ENCODE assay signal across 8 mouse cellular contexts in the genomic region with DNA sequence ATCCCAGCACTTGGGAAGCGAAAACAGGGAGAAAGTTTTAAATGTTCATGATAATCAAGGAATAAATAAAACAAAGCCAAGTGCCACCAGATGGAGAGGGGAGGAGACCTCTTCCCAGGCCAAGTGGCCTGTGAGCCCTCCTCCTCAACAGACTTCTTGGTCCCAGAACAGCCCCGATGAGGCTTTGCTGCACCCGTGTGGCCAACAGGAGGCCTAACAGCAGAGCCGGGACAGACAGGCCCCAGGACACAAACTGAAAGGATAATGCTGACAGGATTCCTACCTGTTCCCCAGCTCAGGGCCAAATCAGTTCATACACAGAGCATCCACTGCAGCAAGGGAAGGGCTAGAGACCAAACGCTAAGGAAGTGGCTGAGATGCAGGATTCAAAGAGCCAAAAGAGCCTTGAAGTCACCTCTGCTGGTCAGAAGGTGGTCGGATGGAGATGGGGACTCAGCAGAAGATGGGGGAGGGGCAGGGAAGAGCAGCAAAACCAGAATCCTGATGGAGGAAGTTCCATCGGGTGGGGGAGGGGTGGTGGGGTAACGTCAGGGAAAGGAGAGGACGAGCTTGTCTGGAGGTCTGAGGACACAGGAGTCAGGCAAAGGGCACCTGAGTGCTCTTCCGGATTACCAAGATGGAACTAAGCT. TPM values are rescaled to one million over a fixed set of nuclear protein-coding genes. Genes with fewer than 3 reads are reported as not detected.
DNase-seq lines count a peak whose midpoint lies in the region; ATAC-seq and TF ChIP-seq lines count a peak whose summit lies in the region.

No protein-coding gene starts in this region.

- intact Hi-C loops in gastrocnemius, postnatal 14 days (cut with DNase I; ENCODE audit: low total_unique reads) = loop anchor here (2.0 kb wide), 1 partner anchor 255 kb away; no protein-coding TSS in a partner anchor

- H3K4me3 ChIP-seq in thymus, adult 2 months (ENCODE audit: control insufficient read depth, insufficient read depth, low read length) = no peak overlapping the region
- H3K4me3 ChIP-seq in kidney, adult 2 months (ENCODE audit: insufficient read depth, low read depth, low read length) = no peak overlapping the region
- no peak overlapping the region for H3K4me3 ChIP-seq in limb, embryonic 13.5 days

- no peak overlapping the region for H3K9ac ChIP-seq in limb, embryonic 13.5 days

- ATAC-seq in limb, embryonic 13.5 days (ENCODE audit: low FRiP score, low read depth) = 0 out of 2 replicates have a peak, but pooled peaks have one; percentile 50
- ATAC-seq in erythroid progenitor cell, adult 5-6 weeks (replicated peaks; ENCODE audit: low FRiP score, poor library complexity, severe bottlenecking) = no peak

- no peak for TF ChIP-seq POLR2A in thymus, adult 2 months (IDR thresholded peaks at IDR 0.05; ENCODE audit: control insufficient read depth, extremely low read depth, insufficient read depth, low read length, poor library complexity)
- TF ChIP-seq POLR2A in kidney, adult 2 months (IDR thresholded peaks at IDR 0.05; ENCODE audit: low read depth, low read length) = no peak

- no peaks in the 10 kb centered on the region for H3K36me3 ChIP-seq in thymus, adult 2 months (ENCODE audit: control insufficient read depth, insufficient read depth, low read length)
- H3K36me3 ChIP-seq in kidney, adult 2 months (ENCODE audit: control insufficient read depth, insufficient read depth, low read length) = peaks cover 1% of the 10 kb centered on the region; the same call in 1 of the 2 replicates
- peaks cover 71% of the 10 kb centered on the region for H3K36me3 ChIP-seq in limb, embryonic 13.5 days

- DNase-seq in thymus, adult 2 months = peak; percentile 25
- no peak for DNase-seq in thymus, postnatal 10 days (ENCODE audit: low spot score in 2 of 2)
- peak; percentile 75 to 83 for DNase-seq in cerebellum, postnatal 25 days
- DNase-seq in gastrocnemius, postnatal 14 days = peak; percentile 68
- peak; percentile 52 for DNase-seq in kidney, adult 2 months
- DNase-seq in neural tube, embryonic 10.5 days (ENCODE audit: extremely low spot score, low spot score) = peak; percentile 62

- H3K9me3 ChIP-seq in limb, embryonic 13.5 days = no peaks in the 10 kb centered on the region

- WGBS in thymus, adult 2 months = 51% methylated on average over 10 of the region's 10 CpGs
- WGBS in kidney, adult 2 months = 36% methylated on average over 10 of the region's 10 CpGs
- WGBS in limb, embryonic 13.5 days = 26% methylated on average over 10 of the region's 10 CpGs

- H3K27me3 ChIP-seq in thymus, adult 2 months (ENCODE audit: control insufficient read depth, insufficient read depth, low read length) = no peaks in the 10 kb centered on the region
- no peaks in the 10 kb centered on the region for H3K27me3 ChIP-seq in kidney, adult 2 months (replicated peaks; ENCODE audit: control insufficient read depth, insufficient read depth, low read length)
- H3K27me3 ChIP-seq in limb, embryonic 13.5 days = no peaks in the 10 kb centered on the region

- TF ChIP-seq CTCF in thymus, adult 2 months (IDR thresholded peaks at IDR 0.05; ENCODE audit: borderline replicate concordance, control insufficient read depth, extremely low read depth, insufficient read depth, low read length, poor library complexity) = no peak
- TF ChIP-seq CTCF in kidney, adult 2 months (conservative IDR thresholded peaks at IDR 0.05; ENCODE audit: insufficient read depth, insufficient read length, low read depth, low read length) = peak; percentile 63

- H3K4me2 ChIP-seq in limb, embryonic 13.5 days (replicated peaks) = no peak overlapping the region

- no peak overlapping the region for H3K27ac ChIP-seq in thymus, adult 2 months (ENCODE audit: control insufficient read depth, insufficient read depth, low read length)
- no peak overlapping the region for H3K27ac ChIP-seq in kidney, adult 2 months (ENCODE audit: insufficient read depth, low read depth, low read length)
- H3K27ac ChIP-seq in limb, embryonic 13.5 days = no peak overlapping the region

- no peaks in the 10 kb centered on the region for H3K4me1 ChIP-seq in thymus, adult 2 months (replicated peaks; ENCODE audit: control insufficient read depth, insufficient read depth, low read length)
- no peaks in the 10 kb centered on the region; the same call in 1 of the 2 replicates for H3K4me1 ChIP-seq in kidney, adult 2 months (ENCODE audit: control insufficient read depth, insufficient read depth, low read length)
- H3K4me1 ChIP-seq in limb, embryonic 13.5 days = peaks cover 26% of the 10 kb centered on the region

RNA-seq across cellular contexts. Expression of a gene that starts 51.9 kb away (rescaled TPM):
- polyA plus RNA-seq in thymus, adult 2 months (2012; rRNA removed) = 0.13 and 0.15 TPM in 2 replicates
- under 1 TPM; 0.41 to 0.55 TPM for total RNA-seq in gastrocnemius, postnatal 14 days (2021)
- 0.03 and 0.05 TPM in 2 replicates for polyA plus RNA-seq in kidney, adult 2 months (2012; rRNA removed)
- 1.2 and 1.3 TPM in 2 replicates for polyA plus RNA-seq in limb, embryonic 13.5 days (2015; fragmentation: Nextera tagmentation; extraction: Ambion mirVana)
- total RNA-seq in erythroid progenitor cell, adult 5-6 weeks (2015; ENCODE audit: low replicate concordance) = 1.8 TPM in 1 of 2 replicates, not detected in the other
- 1.4 TPM in 1 of 2 replicates, not detected in the other for total RNA-seq in erythroid progenitor cell, adult 5-6 weeks (2017; ENCODE audit: low replicate concordance)

Comparison
In these comparisons a context has a peak if more than half of its experiments do, and no peak if none do; other contexts are left out.
1. DNase-seq: peak in thymus, adult 2 months (single experiment), cerebellum, postnatal 25 days (2 of 2), gastrocnemius, postnatal 14 days (single experiment), kidney, adult 2 months (single experiment) and neural tube, embryonic 10.5 days (single experiment); none in thymus, postnatal 10 days (0 of 2).